Comparison of ENCODE assay signal across 8 mouse cellular contexts in the genomic region with DNA sequence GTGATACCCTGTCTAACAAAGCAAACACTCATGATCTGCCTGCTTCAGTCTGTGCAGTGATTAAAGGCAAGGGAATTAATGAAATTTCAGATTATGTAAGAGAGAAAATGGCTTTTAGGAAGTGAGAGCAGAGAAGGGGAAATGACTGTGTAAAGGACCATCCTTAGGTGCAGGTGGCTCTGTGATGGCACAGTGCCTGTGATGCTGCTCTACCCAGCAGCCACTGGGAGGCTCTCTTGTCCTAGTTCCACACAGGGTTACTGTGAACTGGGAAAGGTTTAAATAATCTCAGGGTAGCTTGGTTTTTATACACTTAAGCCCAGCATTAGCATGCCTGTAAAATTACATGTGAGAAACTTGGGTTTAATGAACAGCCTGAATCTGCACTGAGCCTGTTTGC. TPM values are rescaled to one million over a fixed set of nuclear protein-coding genes. Genes with fewer than 3 reads are reported as not detected.
DNase-seq lines count a peak whose midpoint lies in the region; ATAC-seq and TF ChIP-seq lines count a peak whose summit lies in the region.

No protein-coding gene starts in this region.

- H3K4me1 ChIP-seq in forebrain, embryonic 11.5 days (replicated peaks; ENCODE audit: control insufficient read depth, insufficient read depth, low read length), result no peaks in the 10 kb centered on the region
- H3K4me1 ChIP-seq in forebrain, embryonic 10.5 days, result no peaks in the 10 kb centered on the region
- peaks cover 29% of the 10 kb centered on the region for H3K4me1 ChIP-seq in G1E (ENCODE audit: insufficient read depth, low read depth, low read length)
- H3K4me1 ChIP-seq in heart, embryonic 12.5 days (replicated peaks), result peaks cover 20% of the 10 kb centered on the region

- no peak overlapping the region for H3K9ac ChIP-seq in forebrain, embryonic 11.5 days (ENCODE audit: low read length)
- no peak overlapping the region for H3K9ac ChIP-seq in heart, embryonic 12.5 days

- peak; percentile 51 for TF ChIP-seq CTCF in G1E (IDR thresholded peaks at IDR 0.05; ENCODE audit: low read depth, low read length)

- H3K27ac ChIP-seq in forebrain, embryonic 11.5 days (ENCODE audit: low read depth, low read length), result no peak overlapping the region
- no peak overlapping the region for H3K27ac ChIP-seq in forebrain, embryonic 10.5 days
- no peak overlapping the region for H3K27ac ChIP-seq in heart, embryonic 12.5 days (ENCODE audit: poor library complexity, severe bottlenecking)

- no peaks in the 10 kb centered on the region; the same call in 1 of the 2 replicates for H3K36me3 ChIP-seq in forebrain, embryonic 11.5 days (ENCODE audit: control insufficient read depth, insufficient read depth, low read length)
- H3K36me3 ChIP-seq in forebrain, embryonic 10.5 days (replicated peaks), result peaks cover 75% of the 10 kb centered on the region
- H3K36me3 ChIP-seq in G1E (replicated peaks), result peaks cover 58% of the 10 kb centered on the region
- H3K36me3 ChIP-seq in heart, embryonic 12.5 days, result peaks cover 32% of the 10 kb centered on the region

- DNase-seq in forebrain, embryonic 11.5 days (ENCODE audit: low spot score), result no peak
- no peak for DNase-seq in forebrain, embryonic 10.5 days (ENCODE audit: extremely low spot score, low spot score)
- DNase-seq in G1E (ENCODE audit: low spot score), result no peak
- DNase-seq in cerebellum, postnatal 10 days, result peak; percentile 82 to 86
- peak; percentile 70 for DNase-seq in kidney, postnatal 10 days
- peak; percentile 67 for DNase-seq in lung, postnatal 14 days
- peak; percentile 50 to 65 for DNase-seq in spleen, postnatal 4 days (ENCODE audit: low spot score in 2 of 2)

- H3K4me3 ChIP-seq in forebrain, embryonic 11.5 days (ENCODE audit: low read depth, low read length), result no peak overlapping the region
- H3K4me3 ChIP-seq in forebrain, embryonic 10.5 days, result no peak overlapping the region
- no peak overlapping the region for H3K4me3 ChIP-seq in G1E (ENCODE audit: low read depth, low read length)
- no peak overlapping the region for H3K4me3 ChIP-seq in heart, embryonic 12.5 days

- no peaks in the 10 kb centered on the region for H3K27me3 ChIP-seq in forebrain, embryonic 11.5 days (ENCODE audit: control insufficient read depth, insufficient read depth, low read length)
- H3K27me3 ChIP-seq in forebrain, embryonic 10.5 days (ENCODE audit: poor library complexity, severe bottlenecking), result no peaks in the 10 kb centered on the region
- H3K27me3 ChIP-seq in G1E (ENCODE audit: insufficient read depth, low read length), result no peaks in the 10 kb centered on the region
- H3K27me3 ChIP-seq in heart, embryonic 12.5 days (replicated peaks), result no peaks in the 10 kb centered on the region

- no peak overlapping the region for H3K4me2 ChIP-seq in forebrain, embryonic 11.5 days (ENCODE audit: low read depth, low read length, severe bottlenecking)
- H3K4me2 ChIP-seq in heart, embryonic 12.5 days, result no peak overlapping the region

- 0 out of 2 replicates have a peak, but pooled peaks have one; percentile 64 for ATAC-seq in forebrain, embryonic 11.5 days (replicated peaks; ENCODE audit: low FRiP score)
- ATAC-seq in G1E (ENCODE audit: extremely low read depth, insufficient number of reproducible peaks, low FRiP score, poor library complexity, severe bottlenecking), result peak; percentile 72
- ATAC-seq in heart, embryonic 12.5 days (ENCODE audit: insufficient number of reproducible peaks, low FRiP score), result peak; percentile 66; the same call in 1 of the 2 replicates

- H3K9me3 ChIP-seq in forebrain, embryonic 11.5 days (ENCODE audit: control insufficient read depth, low read length), result no peaks in the 10 kb centered on the region
- H3K9me3 ChIP-seq in forebrain, embryonic 10.5 days, result no peaks in the 10 kb centered on the region
- H3K9me3 ChIP-seq in G1E (replicated peaks), result no peaks in the 10 kb centered on the region
- no peaks in the 10 kb centered on the region for H3K9me3 ChIP-seq in heart, embryonic 12.5 days (replicated peaks)

RNA-seq across cellular contexts. Expression of gene Fzd5, which starts 20.0 kb away (rescaled TPM):
- 0.95 and 1.0 TPM in 2 replicates for polyA plus RNA-seq in forebrain, embryonic 11.5 days (2014; fragmentation: Nextera tagmentation; extraction: Ambion mirVana)
- 1.4 and 2.3 TPM in 2 replicates for polyA plus RNA-seq in forebrain, embryonic 10.5 days (2016; fragmentation: Nextera tagmentation; extraction: Ambion mirVana)
- total RNA-seq in G1E (2014; fragmentation: Nextera tagmentation) (8.6 and 9.6 TPM in 2 replicates), G1E (2017) (3.1 and 4.4 TPM in 2 replicates)
- 23.2 and 24.0 TPM in 2 replicates for polyA plus RNA-seq in G1E (2012)
- 1.7 and 2.0 TPM in 2 replicates for polyA plus RNA-seq in heart, embryonic 12.5 days (2016; fragmentation: Nextera tagmentation; extraction: Ambion mirVana)

RNA-seq across cellular contexts. Expression of gene Ccnyl1, which starts 27.2 kb away (rescaled TPM):
- polyA plus RNA-seq in forebrain, embryonic 11.5 days (2014; fragmentation: Nextera tagmentation; extraction: Ambion mirVana), result 10.6 and 12.2 TPM in 2 replicates
- polyA plus RNA-seq in forebrain, embryonic 10.5 days (2016; fragmentation: Nextera tagmentation; extraction: Ambion mirVana), result 7.0 and 7.1 TPM in 2 replicates
- 16.3 and 19.5 TPM in 2 replicates for total RNA-seq in G1E (2014; fragmentation: Nextera tagmentation)
- 13.5 and 14.2 TPM in 2 replicates for total RNA-seq in G1E (2017)
- polyA plus RNA-seq in G1E (2012), result 50.2 and 71.2 TPM in 2 replicates
- polyA plus RNA-seq in heart, embryonic 12.5 days (2016; fragmentation: Nextera tagmentation; extraction: Ambion mirVana), result 4.1 and 4.2 TPM in 2 replicates

Comparison
In these comparisons a context has a peak if more than half of its experiments do, and no peak if none do; other contexts are left out.
1. DNase-seq: peak in cerebellum, postnatal 10 days (2 of 2), kidney, postnatal 10 days (single experiment), lung, postnatal 14 days (single experiment) and spleen, postnatal 4 days (2 of 2); none in forebrain, embryonic 11.5 days (single experiment), forebrain, embryonic 10.5 days (single experiment) and G1E (single experiment).
2. Peak in every context shown above with its lines, with median percentiles within 50 percentile points of each other: ATAC-seq.